Mouse (Mus musculus) cerebellum, adult (tissue): ENCODE results near the gene Srpk1.

Experiments
- ATAC-seq: cut with Nextera tagmentation; 2 replicates; pipeline ENCODE4 v1.9.2; 2017; ENCODE audit warnings: mild to moderate bottlenecking, moderate library complexity, mixed read lengths; ENCODE audit not compliant: insufficient number of reproducible peaks, low FRiP score, low TSS enrichment

The Srpk1 gene

DNA sequence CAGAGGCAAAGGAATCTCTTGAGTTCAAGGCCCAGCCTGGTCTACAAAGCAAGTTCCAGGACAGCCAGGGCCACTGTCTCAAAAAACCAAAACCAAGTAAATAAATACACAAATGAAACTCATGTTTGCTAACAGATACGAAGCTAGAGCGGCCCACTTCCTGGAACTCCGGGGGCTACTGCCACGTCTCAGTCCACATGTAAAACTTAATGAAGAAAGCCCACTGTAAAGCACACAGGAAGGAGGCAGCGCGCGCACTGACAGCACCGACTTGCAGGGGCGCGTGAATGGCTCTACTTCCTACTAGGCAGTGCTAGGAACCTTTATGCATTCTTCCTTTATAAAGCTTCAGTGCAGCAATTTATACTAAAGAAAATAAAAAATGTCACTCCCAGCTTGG, 4.9 kb downstream of the Srpk1 start:
- no peak for ATAC-seq

- no peak for ATAC-seq
These were observed 7.2 kb downstream of the Srpk1 start for GRCm38 (mm10) chr17:28615332-28615731.

DNA sequence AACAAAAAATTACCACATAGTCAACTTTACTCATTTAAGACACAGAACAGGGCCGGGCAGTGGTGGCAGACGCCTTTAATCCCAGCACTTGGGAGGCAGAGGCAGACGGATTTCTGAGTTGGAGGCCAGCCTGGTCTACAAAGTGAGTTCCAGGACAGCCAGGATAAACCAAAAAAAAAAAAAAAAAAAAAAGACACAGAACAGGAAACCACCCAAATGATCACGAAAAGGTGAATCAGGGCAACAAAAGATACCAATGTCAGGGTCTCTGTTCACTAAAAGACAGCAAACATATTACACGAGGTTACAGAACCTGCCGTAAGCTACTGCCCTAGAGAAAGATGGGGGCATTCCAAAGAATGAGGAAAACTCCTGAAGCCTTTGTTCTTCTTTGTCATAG, 9.4 kb downstream of the Srpk1 start:
- ATAC-seq: no peak

GRCm38 (mm10) chr17:28612603-28613002, 9.9 kb downstream of the Srpk1 start:
- ATAC-seq: no peak

DNA sequence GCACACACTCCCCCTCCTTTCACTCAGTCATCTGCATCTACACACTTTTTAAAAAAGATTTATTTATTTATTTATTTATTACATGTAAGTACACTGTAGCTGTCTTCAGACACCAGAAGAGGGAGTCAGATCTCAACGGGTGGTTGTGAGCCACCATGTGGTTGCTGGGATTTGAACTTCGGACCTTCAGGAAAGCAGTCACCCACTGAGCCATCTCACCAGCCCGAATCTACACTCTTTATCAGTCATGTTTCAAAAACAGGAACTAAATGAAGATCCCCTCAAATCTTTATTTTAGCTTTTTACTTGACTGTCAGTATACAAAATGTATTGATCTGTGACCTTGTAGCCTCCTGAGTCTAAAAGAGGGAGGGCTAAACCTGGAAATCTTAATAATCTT, 13.0 kb downstream of the Srpk1 start:
- ATAC-seq: no peak

GRCm38 (mm10) chr17:28601557-28602250, 20.8 kb downstream of the Srpk1 start:
- no peak for ATAC-seq

DNA sequence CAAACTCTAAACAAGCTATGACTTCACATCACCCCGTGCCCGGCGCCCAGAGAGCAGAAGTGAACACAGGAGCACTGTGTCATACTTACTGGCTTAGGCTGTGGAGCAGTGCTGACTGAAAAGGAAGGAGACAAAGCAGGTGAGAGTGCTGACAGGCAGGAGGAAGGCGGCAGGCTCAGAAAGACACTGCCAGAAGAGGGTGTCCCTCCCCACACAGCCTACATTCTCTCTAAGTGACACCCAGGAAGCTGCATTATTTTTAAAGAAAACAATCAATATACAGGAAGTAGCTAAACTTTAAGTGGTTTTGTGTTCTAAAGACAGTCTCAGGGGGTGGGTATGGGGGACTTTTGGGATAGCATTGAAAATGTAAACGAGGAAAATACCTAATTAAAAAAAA, 21.7 kb downstream of the Srpk1 start:
- no peak for ATAC-seq

DNA sequence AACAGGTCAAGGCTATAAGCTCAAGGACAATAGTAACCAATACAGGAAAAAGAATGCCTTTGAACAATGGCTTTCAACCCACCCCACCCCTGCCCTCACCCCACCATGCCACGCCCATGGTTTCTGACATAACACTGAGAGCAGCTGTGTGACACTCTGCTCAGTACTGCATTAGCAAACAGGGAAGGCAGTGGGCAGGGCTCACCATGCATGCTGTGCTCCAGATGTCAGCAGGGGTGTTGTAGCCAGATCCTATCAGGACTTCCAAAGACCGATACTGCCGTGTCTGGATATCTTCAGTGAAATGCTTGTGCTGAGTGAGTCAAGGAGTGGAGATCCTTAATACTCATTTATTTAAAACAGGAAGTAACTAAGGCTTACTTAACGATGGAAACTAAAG, 28.5 kb downstream of the Srpk1 start:
- ATAC-seq: no peak

DNA sequence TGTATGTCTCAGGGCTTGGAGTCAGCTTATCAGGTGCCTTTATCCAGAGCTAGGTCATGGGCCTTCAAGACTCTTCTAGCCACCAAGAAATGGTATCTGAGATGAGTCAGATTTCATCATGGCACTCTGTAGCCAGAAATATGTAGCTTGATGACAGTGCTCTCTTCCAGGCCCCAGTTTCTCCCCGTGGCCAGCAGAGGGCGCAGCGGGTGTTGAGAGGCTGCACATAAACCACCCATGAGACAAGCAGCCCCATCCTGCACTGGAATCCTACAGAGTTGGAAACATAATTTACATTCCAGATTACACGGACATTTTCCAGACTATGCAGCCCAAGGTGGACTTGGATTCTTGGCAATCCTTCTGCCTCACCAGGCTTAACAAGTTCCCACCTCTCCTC, 29.5 kb downstream of the Srpk1 start:
- peak; percentile 31; the same call in 1 of the 2 replicates for ATAC-seq

GRCm38 (mm10) chr17:28591476-28591875, 31.0 kb downstream of the Srpk1 start:
- no peak for ATAC-seq

GRCm38 (mm10) chr17:28590596-28590995, 31.9 kb downstream of the Srpk1 start:
- ATAC-seq: no peak

- no peak for ATAC-seq
These were observed 33.9 kb downstream of the Srpk1 start for GRCm38 (mm10) chr17:28588591-28588990.

DNA sequence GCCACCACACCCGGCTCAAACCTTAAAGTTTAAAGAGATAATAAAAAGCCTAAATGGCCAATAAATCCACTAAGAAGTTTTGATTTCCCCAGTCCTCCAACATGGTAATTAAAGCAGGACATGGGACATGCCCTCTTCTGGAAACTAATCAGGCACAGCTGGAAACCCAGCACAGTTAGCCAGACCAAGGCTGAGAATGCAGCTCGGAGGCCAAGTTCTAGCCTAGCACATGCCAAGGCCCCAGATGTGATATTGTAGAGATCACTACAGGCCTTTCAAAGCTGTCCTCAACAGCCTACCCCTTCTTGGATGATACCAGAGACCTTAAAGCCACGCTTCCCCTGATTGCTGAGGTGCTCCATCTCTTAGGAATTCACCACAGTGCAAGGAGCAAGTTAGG, 36.0 kb downstream of the Srpk1 start:
- ATAC-seq: no peak

DNA sequence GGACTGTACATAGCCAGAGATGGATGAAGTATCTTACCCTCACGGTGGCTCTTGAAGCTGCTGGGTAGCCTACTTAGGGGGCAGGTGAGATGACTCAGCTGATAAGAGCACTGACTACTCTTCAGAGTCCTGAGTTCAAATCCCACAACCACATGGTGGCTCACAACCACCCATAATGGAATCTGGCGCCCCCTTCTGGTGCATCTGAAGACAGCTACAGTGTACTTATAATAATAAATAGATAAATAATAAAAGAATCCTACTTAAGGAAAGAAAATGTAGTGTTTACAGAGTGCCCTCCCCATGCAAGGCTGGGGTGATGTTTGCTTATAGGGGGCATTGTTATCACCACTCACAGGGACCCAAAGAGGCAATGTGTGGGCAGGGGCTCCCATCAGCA, 41.5 kb downstream of the Srpk1 start:
- no peak for ATAC-seq

GRCm38 (mm10) chr17:28580396-28580795, 42.1 kb downstream of the Srpk1 start:
- ATAC-seq: no peak

DNA sequence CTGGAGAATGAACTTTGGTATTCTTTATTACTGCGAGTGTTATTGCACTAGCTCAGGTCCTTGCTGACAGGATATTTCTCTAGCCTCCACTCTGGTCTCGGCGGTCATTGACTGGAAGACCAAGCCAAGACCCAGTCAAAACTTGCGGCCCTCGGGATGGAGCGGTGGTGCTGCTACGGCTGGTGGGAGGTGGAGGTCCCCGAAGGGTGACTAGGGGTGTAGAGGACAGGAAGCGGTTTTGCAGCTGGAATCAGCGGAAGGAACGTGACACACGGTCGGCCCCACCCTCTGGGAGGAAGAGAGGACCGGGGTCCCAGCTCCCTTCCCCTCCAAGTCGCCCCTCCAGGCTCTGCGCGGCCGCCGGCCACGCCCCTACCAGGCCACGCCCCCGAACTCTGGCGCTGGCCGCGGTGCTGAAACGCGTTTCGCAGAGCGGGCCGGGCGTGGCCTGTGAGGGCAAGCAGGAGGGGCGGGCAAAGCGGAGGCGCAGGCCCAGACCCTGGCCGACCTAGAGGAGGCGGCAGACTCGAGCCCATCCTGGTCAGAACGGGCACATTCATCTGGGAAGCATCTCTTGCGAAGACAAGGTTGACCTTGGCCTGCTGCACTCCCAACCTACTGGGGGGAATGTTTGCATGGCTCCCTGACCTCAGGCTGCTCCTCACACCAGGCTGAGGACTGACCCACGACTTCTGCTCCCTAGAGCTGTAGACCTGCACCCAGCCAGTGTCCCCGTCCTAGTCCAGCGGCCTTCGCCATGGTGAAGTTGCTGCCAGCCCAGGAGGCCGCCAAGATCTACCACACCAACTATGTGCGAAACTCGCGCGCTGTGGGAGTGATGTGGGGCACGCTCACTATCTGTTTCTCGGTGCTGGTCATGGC, 47.0 kb downstream of the Srpk1 start, which contains the start of gene Lhfpl5:
Gene Lhfpl5 (plus strand): TSS at position 398 of the 882 bp plus-strand sequence.
- ATAC-seq: peak; percentile 10; the same call in 1 of the 2 replicates

- ATAC-seq: no peak
These were observed 49.6 kb downstream of the Srpk1 start for GRCm38 (mm10) chr17:28572941-28573340.

DNA sequence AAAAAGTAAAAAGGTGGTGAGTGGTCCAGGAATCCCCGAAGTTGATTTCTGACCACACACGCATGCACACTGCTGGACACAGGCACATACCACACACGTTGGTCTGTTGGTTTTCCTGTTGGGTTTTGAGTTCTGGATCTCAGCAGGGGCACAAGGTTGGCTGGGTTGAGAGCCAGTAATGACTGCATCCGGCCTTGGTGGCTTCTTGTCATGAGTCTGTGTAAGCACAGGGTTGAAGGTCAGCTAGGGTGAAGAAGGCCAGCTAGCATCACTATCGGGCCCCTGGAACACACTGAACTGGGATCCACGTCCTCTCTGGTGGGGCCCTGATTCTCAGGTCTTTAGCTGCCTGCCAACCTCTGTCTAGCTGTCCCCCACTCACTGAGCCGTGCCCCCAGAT, 50.0 kb downstream of the Srpk1 start:
- ATAC-seq: no peak

- no peak for ATAC-seq
These were observed 50.6 kb downstream of the Srpk1 start for GRCm38 (mm10) chr17:28571868-28572267.

- ATAC-seq: no peak
These were observed 55.0 kb downstream of the Srpk1 start for GRCm38 (mm10) chr17:28567541-28567940.

GRCm38 (mm10) chr17:28565181-28565580, 57.3 kb downstream of the Srpk1 start:
- ATAC-seq: no peak

- ATAC-seq: no peak
These were observed 60.9 kb downstream of the Srpk1 start for GRCm38 (mm10) chr17:28561613-28562012.
